ENCODE assay signal across 11 mouse cellular contexts in the genomic region with DNA sequence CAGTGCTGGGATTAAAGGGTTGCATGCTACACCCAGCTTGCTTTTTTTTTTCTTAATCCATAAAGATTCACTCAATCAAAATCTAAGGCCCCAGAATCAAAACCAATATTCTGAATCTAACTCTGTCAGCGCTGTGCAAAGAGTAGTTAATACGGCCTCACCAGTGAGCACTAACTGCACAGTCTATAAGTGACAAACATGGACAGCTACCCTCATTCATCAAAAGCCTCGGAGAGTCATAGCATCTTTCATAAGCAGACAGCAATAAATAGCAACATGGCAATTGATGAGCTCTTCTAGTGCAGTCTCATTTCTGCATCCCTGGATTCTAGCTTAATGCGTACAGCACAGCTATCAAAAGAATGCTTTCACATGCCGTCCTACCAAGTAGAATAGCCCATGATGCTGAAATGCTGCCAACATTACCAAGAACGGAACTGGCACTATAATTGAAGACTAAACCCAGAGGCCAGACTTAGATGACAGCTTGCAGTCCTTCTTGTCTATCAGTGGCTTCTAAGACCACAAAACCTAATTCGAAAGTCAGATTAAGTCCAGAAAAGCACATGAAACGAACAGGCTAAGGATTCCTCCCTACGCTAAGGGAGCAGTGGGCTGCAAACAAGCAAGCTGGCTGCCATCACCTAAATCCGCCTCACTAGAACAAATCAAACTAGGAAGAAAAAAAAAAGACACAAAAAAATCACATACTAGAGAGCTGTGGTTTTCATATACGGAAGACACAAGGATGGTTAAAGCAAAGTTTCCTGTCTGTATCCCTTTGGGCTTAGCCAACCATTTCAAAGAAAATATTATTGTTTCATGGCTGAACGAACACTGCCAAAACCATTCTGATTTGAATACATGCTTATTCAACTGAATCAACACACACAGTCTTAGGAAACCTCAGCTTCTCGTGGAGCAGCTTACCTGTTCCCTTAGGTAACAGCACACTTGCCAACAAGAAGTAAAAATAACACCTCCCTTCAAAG. TPM values are rescaled to one million over a fixed set of nuclear protein-coding genes. Genes with fewer than 3 reads are reported as not detected.
DNase-seq lines count a peak whose midpoint lies in the region; ATAC-seq lines count a peak whose summit lies in the region.
"Had no signal": no experiment of that assay in that cellular context is flagged by ENCODE, and none has a peak within 500 bp of the region (broad histone marks: within the 10 kb centered on the region; RNA-seq: fewer than 3 reads in every experiment).

No protein-coding gene starts in this region.

- no peak overlapping the region for H3K9ac ChIP-seq in hindbrain, embryonic 12.5 days
- H3K9ac ChIP-seq in forebrain, embryonic 15.5 days (replicated peaks) = no peak overlapping the region; the same call in 1 of the 2 replicates

- H3K27me3 ChIP-seq in hindbrain, embryonic 12.5 days = no peaks in the 10 kb centered on the region
- H3K27me3 ChIP-seq in hindbrain, embryonic 10.5 days (ENCODE audit: insufficient read depth, poor library complexity, severe bottlenecking) = no peaks in the 10 kb centered on the region
- no peaks in the 10 kb centered on the region for H3K27me3 ChIP-seq in forebrain, embryonic 15.5 days
- H3K27me3 ChIP-seq in splenic B cell, adult 2 months (ENCODE audit: control insufficient read depth, insufficient read depth, low read length, poor library complexity, severe bottlenecking) = no peaks in the 10 kb centered on the region

- 61% methylated on average over 13 of the region's 13 CpGs for WGBS in hindbrain, embryonic 12.5 days
- WGBS in hindbrain, embryonic 10.5 days = 83% methylated on average over 13 of the region's 13 CpGs
- 27% methylated on average over 13 of the region's 13 CpGs for WGBS in forebrain, embryonic 15.5 days

- peaks cover 11% of the 10 kb centered on the region; the same call in 1 of the 2 replicates for H3K4me1 ChIP-seq in hindbrain, embryonic 12.5 days
- H3K4me1 ChIP-seq in hindbrain, embryonic 10.5 days (replicated peaks) = peaks cover 15% of the 10 kb centered on the region; the same call in 1 of the 2 replicates
- H3K4me1 ChIP-seq in forebrain, embryonic 15.5 days = peaks cover 34% of the 10 kb centered on the region

- no peaks in the 10 kb centered on the region for H3K9me3 ChIP-seq in hindbrain, embryonic 12.5 days (replicated peaks)
- H3K9me3 ChIP-seq in hindbrain, embryonic 10.5 days = no peaks in the 10 kb centered on the region
- H3K9me3 ChIP-seq in forebrain, embryonic 15.5 days = no peaks in the 10 kb centered on the region
- H3K9me3 ChIP-seq: G1E had no signal

- H3K36me3 ChIP-seq in hindbrain, embryonic 12.5 days = no peaks in the 10 kb centered on the region
- H3K36me3 ChIP-seq in hindbrain, embryonic 10.5 days = no peaks in the 10 kb centered on the region
- H3K36me3 ChIP-seq in forebrain, embryonic 15.5 days = no peaks in the 10 kb centered on the region
- H3K36me3 ChIP-seq in splenic B cell, adult 2 months (ENCODE audit: control insufficient read depth, insufficient read depth, low read length, poor library complexity, severe bottlenecking) = no peaks in the 10 kb centered on the region

- ATAC-seq in hindbrain, embryonic 12.5 days (ENCODE audit: low FRiP score) = peak; percentile 27; the same call in 1 of the 2 replicates
- ATAC-seq in forebrain, embryonic 15.5 days (replicated peaks) = peak; percentile 31; the same call in 1 of the 2 replicates

- peak overlapping the region; percentile 60 for H3K27ac ChIP-seq in hindbrain, embryonic 12.5 days
- no peak overlapping the region for H3K27ac ChIP-seq in hindbrain, embryonic 10.5 days
- H3K27ac ChIP-seq in forebrain, embryonic 15.5 days (replicated peaks) = peak overlapping the region; percentile 12; the same call in 1 of the 2 replicates

- no peak for DNase-seq in hindbrain, embryonic 10.5 days (ENCODE audit: low spot score)
- peak; percentile 4 for DNase-seq in thymus, postnatal 14 days
- no peak for DNase-seq in thymus, postnatal 36 days
- peak; percentile 60 for DNase-seq in splenic B cell, adult 2 months (ENCODE audit: low read depth, low spot score)
- no peak for DNase-seq in embryo, embryonic 9.5 days (ENCODE audit: extremely low spot score)
- no peak for DNase-seq in right cerebral cortex, postnatal 14 days
- DNase-seq: gastrocnemius, postnatal 14 days; lung, postnatal 14 days had no signal

- H3K4me3 ChIP-seq in hindbrain, embryonic 12.5 days = no peak overlapping the region
- H3K4me3 ChIP-seq in hindbrain, embryonic 10.5 days = no peak overlapping the region
- no peak overlapping the region for H3K4me3 ChIP-seq in forebrain, embryonic 15.5 days

- H3K4me2 ChIP-seq in hindbrain, embryonic 12.5 days (replicated peaks) = no peak overlapping the region
- H3K4me2 ChIP-seq in forebrain, embryonic 15.5 days (replicated peaks) = peak overlapping the region; percentile 25

RNA-seq across cellular contexts. Expression of gene Rag2, which starts 26.0 kb away (rescaled TPM):
- 0.22 and 0.31 TPM in 2 replicates for polyA plus RNA-seq in hindbrain, embryonic 12.5 days (2016; fragmentation: Nextera tagmentation; extraction: Ambion mirVana)
- 0.16 TPM in 1 of 2 replicates, not detected in the other for polyA plus RNA-seq in hindbrain, embryonic 10.5 days (2016; fragmentation: Nextera tagmentation; extraction: Ambion mirVana)
- not detected in 2 replicates for polyA plus RNA-seq in forebrain, embryonic 15.5 days (2015; fragmentation: Nextera tagmentation; extraction: Ambion mirVana)
- polyA plus RNA-seq: G1E had no signal

RNA-seq across cellular contexts. Expression of gene Rag1, which starts 50.8 kb away (rescaled TPM):
- 0.80 and 0.82 TPM in 2 replicates for polyA plus RNA-seq in hindbrain, embryonic 12.5 days (2016; fragmentation: Nextera tagmentation; extraction: Ambion mirVana)
- polyA plus RNA-seq in hindbrain, embryonic 10.5 days (2016; fragmentation: Nextera tagmentation; extraction: Ambion mirVana) = 0.06 and 0.09 TPM in 2 replicates
- 0.06 and 0.14 TPM in 2 replicates for polyA plus RNA-seq in forebrain, embryonic 15.5 days (2015; fragmentation: Nextera tagmentation; extraction: Ambion mirVana)

RNA-seq across cellular contexts. Expression of gene B230118H07Rik, which starts 50.8 kb away (rescaled TPM):
- 57.7 and 58.6 TPM in 2 replicates for polyA plus RNA-seq in hindbrain, embryonic 12.5 days (2016; fragmentation: Nextera tagmentation; extraction: Ambion mirVana)
- polyA plus RNA-seq in hindbrain, embryonic 10.5 days (2016; fragmentation: Nextera tagmentation; extraction: Ambion mirVana) = 56.5 and 58.0 TPM in 2 replicates
- polyA plus RNA-seq in forebrain, embryonic 15.5 days (2015; fragmentation: Nextera tagmentation; extraction: Ambion mirVana) = 48.7 and 52.2 TPM in 2 replicates

Comparison
In these comparisons a context has a peak if more than half of its experiments do, and no peak if none do; other contexts are left out.
1. DNase-seq: peak in thymus, postnatal 14 days (single experiment) and splenic B cell, adult 2 months (single experiment); none in hindbrain, embryonic 10.5 days (single experiment), thymus, postnatal 36 days (0 of 2), embryo, embryonic 9.5 days (single experiment) and right cerebral cortex, postnatal 14 days (single experiment).